Mouse (Mus musculus): ENCODE results near the gene Cab39l.

The Cab39l gene

DNA sequence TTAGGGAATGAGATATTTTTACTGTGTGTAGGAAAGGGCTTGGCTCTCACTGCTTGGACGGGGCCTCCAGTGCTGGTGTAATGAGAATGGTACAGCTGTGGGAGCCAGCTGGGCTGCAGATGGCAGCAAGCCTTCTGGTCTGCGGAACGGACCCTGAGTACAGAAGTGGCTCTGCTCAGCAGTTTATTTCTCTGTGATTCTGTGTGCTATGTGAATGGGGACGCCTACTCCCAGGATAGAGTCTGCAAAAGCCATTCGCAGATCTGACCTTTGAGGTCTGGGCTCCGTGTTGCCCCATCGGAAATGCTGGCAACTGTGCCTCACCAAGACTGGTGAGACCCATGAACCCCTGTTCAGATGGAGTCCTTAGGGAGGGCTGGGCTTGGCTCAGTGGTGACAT is 187.1 kb downstream of the Cab39l start:
- no peak for DNase-seq (ENCODE audit: extremely low read depth, low read depth, low spot score)

DNA sequence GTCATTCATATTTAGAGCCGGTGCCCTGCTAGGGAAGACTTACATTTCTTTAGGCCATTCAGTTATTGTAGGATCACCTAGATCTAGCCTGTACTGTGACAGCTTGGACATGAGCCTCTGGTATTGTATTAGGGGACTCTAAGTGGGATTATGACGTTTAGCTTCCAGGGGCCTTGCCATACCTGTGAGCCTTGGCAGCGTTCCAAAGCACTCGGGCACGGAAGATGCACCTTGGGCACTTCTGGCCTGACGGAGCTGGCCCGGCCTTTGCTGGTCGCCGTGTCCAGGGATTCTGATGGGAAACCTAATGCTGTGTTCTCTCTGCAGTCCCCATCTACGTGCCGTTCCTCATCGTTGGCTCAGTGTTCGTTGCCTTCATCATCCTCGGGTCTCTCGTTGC is 188.5 kb downstream of the Cab39l start:
- no peak for DNase-seq (ENCODE audit: extremely low read depth, low read depth, low spot score)

GRCm38 (mm10) chr14:59630096-59630495 is 189.3 kb downstream of the Cab39l start:
- no peak for DNase-seq (ENCODE audit: extremely low read depth, low read depth, low spot score)

DNA sequence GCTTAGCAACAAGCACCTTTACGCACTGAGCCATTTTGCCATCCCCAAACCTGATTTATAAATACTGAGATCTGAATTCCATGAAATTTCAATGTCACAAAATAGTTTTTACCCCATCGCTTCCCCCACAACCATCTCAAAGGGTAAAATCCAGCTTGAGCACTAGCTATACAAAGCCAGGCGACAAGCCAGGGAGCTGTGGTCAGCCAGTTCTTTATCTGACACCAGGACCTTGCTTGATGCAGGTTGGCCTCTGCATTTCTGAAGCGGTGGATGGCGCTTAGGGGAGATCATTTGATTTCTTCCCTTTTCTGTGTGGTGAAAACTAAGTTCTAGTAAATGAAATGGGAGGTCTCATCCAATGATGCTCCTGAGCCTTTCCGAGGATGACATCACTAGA is 191.3 kb downstream of the Cab39l start:
- no peak for DNase-seq (ENCODE audit: extremely low read depth, low read depth, low spot score)

GRCm38 (mm10) chr14:59633295-59633898 is 192.6 kb downstream of the Cab39l start:
- DNase-seq (ENCODE audit: extremely low read depth, low read depth, low spot score): no peak

DNA sequence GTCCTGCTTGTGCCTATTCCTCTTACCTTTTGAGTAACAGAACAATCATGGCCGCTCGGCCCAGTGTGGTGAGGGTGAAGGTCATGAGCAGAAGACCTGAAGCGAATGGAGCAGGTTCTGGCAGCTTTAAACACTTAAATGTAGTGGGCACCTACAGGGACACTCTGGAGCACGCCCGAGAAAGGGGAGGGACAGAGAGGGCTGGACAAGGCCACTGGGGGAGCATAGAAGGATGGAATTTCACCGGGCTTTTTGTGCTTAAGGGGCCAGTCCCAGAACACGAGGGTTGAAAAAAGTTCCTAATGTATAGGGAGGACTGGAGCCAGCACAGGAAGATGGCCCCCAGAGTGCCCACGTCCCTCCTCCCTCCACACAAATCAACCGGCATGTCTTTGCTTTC is 193.2 kb downstream of the Cab39l start:
- DNase-seq (ENCODE audit: extremely low read depth, low read depth, low spot score): no peak

Data from fat pad, adult 2 months (tissue).